Mouse (Mus musculus) heart, adult 2 months (tissue): Measurements from ENCODE around the gene Gm45716. TPM values are rescaled to one million over a fixed set of nuclear protein-coding genes. Genes with fewer than 3 reads are reported as not detected.

Source experiments
- DNase-seq, 2 experiments: peaks; one replicate each; pipeline ENCODE4 v3.0.0; 2021
- H3K27ac ChIP-seq: fragments of 200-600 bp; 2 replicates; pipeline ENCODE4 v1.8.1; 2022
- H3K27me3 ChIP-seq: fragments of 200-500 bp; 2 replicates; pipeline ENCODE4 v1.6.1; 2012; ENCODE audit warnings: mild to moderate bottlenecking, low read length, inconsistent platforms, mixed read lengths; ENCODE audit not compliant: control insufficient read depth, insufficient read depth
- H3K36me3 ChIP-seq: fragments of 200-500 bp; 2 replicates; pipeline ENCODE4 v1.6.1; 2012; ENCODE audit warnings: low read length, inconsistent platforms; ENCODE audit not compliant: control insufficient read depth, insufficient read depth
- H3K4me1 ChIP-seq: fragments of 200-500 bp; 2 replicates; pipeline ENCODE4 v1.6.1; 2011; ENCODE audit warnings: low read length; ENCODE audit not compliant: control insufficient read depth, insufficient read depth
- H3K4me3 ChIP-seq: fragments of 200-600 bp; 2 replicates; pipeline ENCODE4 v1.8.1; 2022
- H3K79me2 ChIP-seq: fragments of 200-500 bp; replicated peaks from 2 replicates; pipeline ENCODE4 v1.6.1; 2012; ENCODE audit warnings: mild to moderate bottlenecking, inconsistent platforms, low read length, moderate library complexity, mixed read lengths; ENCODE audit not compliant: control insufficient read depth, insufficient read depth
- H3K9ac ChIP-seq: fragments of 200-500 bp; 2 replicates; pipeline ENCODE4 v1.6.1; 2012; ENCODE audit warnings: low read depth, mild to moderate bottlenecking, control low read depth, inconsistent platforms, low read length, mixed read lengths
- CTCF ChIP-seq: fragments of 200-600 bp; IDR thresholded peaks from 2 replicates; pipeline ENCODE4 v1.8.1; 2022; ENCODE audit warnings: antibody characterized with exemption, mild to moderate bottlenecking, moderate library complexity
- EP300 ChIP-seq: fragments of 200-500 bp; IDR thresholded peaks from 2 replicates; pipeline ENCODE4 v1.6.1; 2011; ENCODE audit warnings: low read depth, low read length, control low read depth; ENCODE audit not compliant: insufficient read depth
- POLR2A ChIP-seq: fragments of 200-500 bp; IDR thresholded peaks from 2 replicates; pipeline ENCODE4 v1.6.1; 2011; ENCODE audit warnings: mild to moderate bottlenecking, low read depth, low read length, control low read depth; ENCODE audit not compliant: insufficient read depth
- WGBS: fragments of 180-500 bp; shearing (Covaris S2); methylation state at CpG from one replicate; pipeline ENCODE4 v1.1.7; 2018; 5-methylcytosine and 5-hydroxymethylcytosine counted together
- intact Hi-C: fragments of 180-260 bp; cut with DNase I; formaldehyde crosslinking; loops from one replicate; pipeline ENCODE4 v1.15.1; 2025
- polyA plus RNA-seq: library from polyadenylated mRNA; depleted of rRNA; stranded (reverse); fragments of >200 nt; gene quantifications from 2 replicates; pipeline ENCODE4 v1.2.3, GENCODE M21; 2012
- total RNA-seq, 2 experiments: library from RNA; stranded (reverse); gene quantifications; 2 replicates each; pipeline ENCODE4 v1.2.3; 2021

Gm45716 gene
- total and polyA plus RNA-seq, 3 experiments, result 3.9 to 8.1 (median 7.5) TPM

- Histone ChIP-seq H3K27ac (peak overlapping the region; percentile 96), H3K9ac (peak overlapping the region; percentile 24), H3K4me3 (no peak overlapping the region; the same call in 1 of the 2 replicates), H3K4me1 (peaks cover 13% of the 10 kb centered on the region), H3K27me3 (no peaks in the 10 kb centered on the region), H3K79me2 (no peaks in the 10 kb centered on the region; the same call in 1 of the 2 replicates), H3K36me3 (peaks cover 24% of the 10 kb centered on the region)
- intact Hi-C loops, result loop anchor here (10.0 kb wide), 2 partner anchors 132 to 218 kb away; partner anchors contain the start of gene Tmem100
- TF ChIP-seq EP300 (0 out of 2 replicates have a peak, but pooled peaks have one; percentile 19), POLR2A (no peak; the same call in 1 of the 2 replicates), CTCF (no peak)
- 37% methylated on average over 8 of the region's 8 CpGs for WGBS
- no peak for DNase-seq
These were observed 64.9 kb downstream of the Gm45716 start for GRCm38 (mm10) chr11:90252366-90252765.

GRCm38 (mm10) chr11:90254536-90254935 is 67.1 kb downstream of the Gm45716 start:
- H3K79me2 ChIP-seq, result no peaks in the 10 kb centered on the region; the same call in 1 of the 2 replicates
- H3K4me3 ChIP-seq, result no peak overlapping the region
- no peak overlapping the region for H3K9ac ChIP-seq
- intact Hi-C loops, result loop anchor here (10.0 kb wide), 2 partner anchors 130 to 220 kb away; partner anchors contain the start of gene Tmem100
- DNase-seq, result no peak
- TF ChIP-seq POLR2A, result no peak
- no peak for TF ChIP-seq EP300
- no peak for TF ChIP-seq CTCF
- H3K27ac ChIP-seq, result peak overlapping the region; percentile 26
- H3K4me1 ChIP-seq, result peaks cover 13% of the 10 kb centered on the region
- H3K27me3 ChIP-seq, result no peaks in the 10 kb centered on the region
- WGBS, result 79% methylated on average over 3 of the region's 3 CpGs
- H3K36me3 ChIP-seq, result peaks cover 36% of the 10 kb centered on the region

- peak; percentile 47 to 54 for DNase-seq
- WGBS, result 48% methylated on average over 6 of the region's 6 CpGs
- Histone ChIP-seq H3K4me3 (no peak overlapping the region), H3K27ac (peak overlapping the region; percentile 91), H3K9ac (no peak overlapping the region), H3K79me2 (no peaks in the 10 kb centered on the region; the same call in 1 of the 2 replicates), H3K4me1 (peaks cover 14% of the 10 kb centered on the region), H3K36me3 (peaks cover 41% of the 10 kb centered on the region), H3K27me3 (no peaks in the 10 kb centered on the region)
- TF ChIP-seq CTCF (no peak), EP300 (0 out of 2 replicates have a peak, but pooled peaks have one; percentile 56), POLR2A (peak; percentile 61; the same call in 1 of the 2 replicates)
- intact Hi-C loops, result loop anchor here (10.0 kb wide), 2 partner anchors 129 to 221 kb away; partner anchors contain the start of gene Tmem100
These were observed 68.2 kb downstream of the Gm45716 start for GRCm38 (mm10) chr11:90255687-90256086.

- no peaks in the 10 kb centered on the region; the same call in 1 of the 2 replicates for H3K79me2 ChIP-seq
- peaks cover 35% of the 10 kb centered on the region for H3K36me3 ChIP-seq
- H3K27ac ChIP-seq, result peak overlapping the region; percentile 91
- intact Hi-C loops, result loop anchor here (10.0 kb wide), 2 partner anchors 128 to 222 kb away; partner anchors contain the start of gene Tmem100
- peaks cover 13% of the 10 kb centered on the region for H3K4me1 ChIP-seq
- no peak for TF ChIP-seq POLR2A
- TF ChIP-seq EP300, result no peak
- TF ChIP-seq CTCF, result no peak
- 72% methylated on average over 16 of the region's 16 CpGs for whole genome bisulfite sequencing
- H3K4me3 ChIP-seq, result no peak overlapping the region
- no peak overlapping the region for H3K9ac ChIP-seq
- no peaks in the 10 kb centered on the region for H3K27me3 ChIP-seq
- no peak for DNase-seq
These were observed 69.5 kb downstream of the Gm45716 start for GRCm38 (mm10) chr11:90256833-90257525.

- peaks cover 8% of the 10 kb centered on the region; the same call in 1 of the 2 replicates for H3K4me1 ChIP-seq
These were observed 70.9 kb downstream of the Gm45716 start for GRCm38 (mm10) chr11:90258321-90258927.

More at GRCm38 (mm10) chr11:90258321-90258927, 70.9 kb downstream of the Gm45716 start:
- Histone ChIP-seq H3K27ac (no peak overlapping the region), H3K79me2 (no peaks in the 10 kb centered on the region; the same call in 1 of the 2 replicates), H3K36me3 (peaks cover 33% of the 10 kb centered on the region), H3K9ac (no peak overlapping the region), H3K4me3 (no peak overlapping the region), H3K27me3 (no peaks in the 10 kb centered on the region)
- intact Hi-C loops, result loop anchor here (10.0 kb wide), 2 partner anchors 126 to 224 kb away; partner anchors contain the start of gene Tmem100
- no peak for TF ChIP-seq CTCF
- no peak for TF ChIP-seq EP300
- no peak for TF ChIP-seq POLR2A
- DNase-seq, result no peak
- 58% methylated on average over 10 of the region's 10 CpGs for WGBS
